Mouse (Mus musculus): Measurements from ENCODE around the gene Parp4. TPM values are rescaled to one million over a fixed set of nuclear protein-coding genes. Genes with fewer than 3 reads are reported as not detected.

Gene Parp4
- polyA plus RNA-seq, 1 experiment from 2014 or later, result 7.2 TPM

- Histone ChIP-seq H3K4me1 (replicated peaks; ENCODE audit: control insufficient read depth, insufficient read depth) (no peaks in the 10 kb centered on the region), H3K27me3 (ENCODE audit: control insufficient read depth, insufficient read depth, low read length) (no peaks in the 10 kb centered on the region), H3K4me3 (ENCODE audit: low read depth, low read length) (no peak overlapping the region), H3K27ac (replicated peaks) (no peak overlapping the region), H3K4me2 (replicated peaks; ENCODE audit: low read depth) (no peak overlapping the region), H3K36me3 (ENCODE audit: control insufficient read depth, insufficient read depth, low read length) (peaks cover 24% of the 10 kb centered on the region), H3K9me3 (ENCODE audit: control insufficient read depth, low read length) (no peaks in the 10 kb centered on the region), H3K9ac (ENCODE audit: low read length) (no peak overlapping the region)
- 71% methylated on average over 1 of the region's 1 CpGs for WGBS
- no peak for DNase-seq (ENCODE audit: low spot score)
- TF ChIP-seq CTCF (IDR thresholded peaks at IDR 0.05; ENCODE audit: low read depth) (no peak), EP300 (optimal IDR thresholded peaks at IDR 0.05) (no peak)
- no peak for ATAC-seq (ENCODE audit: low FRiP score, low TSS enrichment)
These were observed 113.7 kb downstream of the Parp4 start for GRCm38 (mm10) chr14:56689116-56689515.

- WGBS, result 74% methylated on average over 1 of the region's 1 CpGs
- Histone ChIP-seq H3K4me2 (replicated peaks; ENCODE audit: low read depth) (no peak overlapping the region), H3K9ac (ENCODE audit: low read length) (no peak overlapping the region), H3K4me3 (ENCODE audit: low read depth, low read length) (no peak overlapping the region), H3K27me3 (ENCODE audit: control insufficient read depth, insufficient read depth, low read length) (no peaks in the 10 kb centered on the region), H3K36me3 (ENCODE audit: control insufficient read depth, insufficient read depth, low read length) (peaks cover 21% of the 10 kb centered on the region), H3K27ac (replicated peaks) (no peak overlapping the region), H3K4me1 (replicated peaks; ENCODE audit: control insufficient read depth, insufficient read depth) (no peaks in the 10 kb centered on the region), H3K9me3 (ENCODE audit: control insufficient read depth, low read length) (no peaks in the 10 kb centered on the region)
- ATAC-seq (ENCODE audit: low FRiP score, low TSS enrichment), result no peak
- no peak for DNase-seq (ENCODE audit: low spot score)
- no peak for TF ChIP-seq CTCF (IDR thresholded peaks at IDR 0.05; ENCODE audit: low read depth)
- TF ChIP-seq EP300 (optimal IDR thresholded peaks at IDR 0.05), result no peak
These were observed 114.3 kb downstream of the Parp4 start for GRCm38 (mm10) chr14:56689766-56690165.

- H3K4me1 ChIP-seq (replicated peaks; ENCODE audit: control insufficient read depth, insufficient read depth), result no peaks in the 10 kb centered on the region
- no peaks in the 10 kb centered on the region for H3K9me3 ChIP-seq (ENCODE audit: control insufficient read depth, low read length)
- TF ChIP-seq EP300 (optimal IDR thresholded peaks at IDR 0.05), result no peak
- TF ChIP-seq CTCF (IDR thresholded peaks at IDR 0.05; ENCODE audit: low read depth), result no peak
- H3K4me3 ChIP-seq (ENCODE audit: low read depth, low read length), result no peak overlapping the region
- H3K4me2 ChIP-seq (replicated peaks; ENCODE audit: low read depth), result no peak overlapping the region
- no peaks in the 10 kb centered on the region for H3K27me3 ChIP-seq (ENCODE audit: control insufficient read depth, insufficient read depth, low read length)
- peaks cover 10% of the 10 kb centered on the region; the same call in 1 of the 2 replicates for H3K36me3 ChIP-seq (ENCODE audit: control insufficient read depth, insufficient read depth, low read length)
- ATAC-seq (ENCODE audit: low FRiP score, low TSS enrichment) (no peak), DNase-seq (ENCODE audit: low spot score) (no peak)
- H3K9ac ChIP-seq (ENCODE audit: low read length), result no peak overlapping the region
- WGBS, result 78% methylated on average over 3 of the region's 3 CpGs
- H3K27ac ChIP-seq (replicated peaks), result no peak overlapping the region
These were observed 120.1 kb downstream of the Parp4 start for GRCm38 (mm10) chr14:56695495-56695894.

- Histone ChIP-seq H3K9me3 (ENCODE audit: control insufficient read depth, low read length) (no peaks in the 10 kb centered on the region), H3K36me3 (ENCODE audit: control insufficient read depth, insufficient read depth, low read length) (peaks cover 10% of the 10 kb centered on the region; the same call in 1 of the 2 replicates), H3K9ac (ENCODE audit: low read length) (no peak overlapping the region), H3K27me3 (ENCODE audit: control insufficient read depth, insufficient read depth, low read length) (no peaks in the 10 kb centered on the region), H3K27ac (replicated peaks) (no peak overlapping the region), H3K4me1 (replicated peaks; ENCODE audit: control insufficient read depth, insufficient read depth) (no peaks in the 10 kb centered on the region), H3K4me2 (replicated peaks; ENCODE audit: low read depth) (no peak overlapping the region), H3K4me3 (ENCODE audit: low read depth, low read length) (no peak overlapping the region)
- DNase-seq (ENCODE audit: low spot score), result no peak
- ATAC-seq (ENCODE audit: low FRiP score, low TSS enrichment), result no peak
- no peak for TF ChIP-seq EP300 (optimal IDR thresholded peaks at IDR 0.05)
- TF ChIP-seq CTCF (IDR thresholded peaks at IDR 0.05; ENCODE audit: low read depth), result no peak
- 76% methylated on average over 5 of the region's 5 CpGs for WGBS
These were observed 122.4 kb downstream of the Parp4 start for GRCm38 (mm10) chr14:56697836-56698235.

- no peak overlapping the region for H3K4me2 ChIP-seq (replicated peaks; ENCODE audit: low read depth)
- H3K4me3 ChIP-seq (ENCODE audit: low read depth, low read length), result no peak overlapping the region
- no peaks in the 10 kb centered on the region for H3K36me3 ChIP-seq (ENCODE audit: control insufficient read depth, insufficient read depth, low read length)
- no peak for ATAC-seq (ENCODE audit: low FRiP score, low TSS enrichment)
- no peaks in the 10 kb centered on the region for H3K27me3 ChIP-seq (ENCODE audit: control insufficient read depth, insufficient read depth, low read length)
- no peaks in the 10 kb centered on the region for H3K9me3 ChIP-seq (ENCODE audit: control insufficient read depth, low read length)
- no peak for TF ChIP-seq EP300 (optimal IDR thresholded peaks at IDR 0.05)
- no peak for TF ChIP-seq CTCF (IDR thresholded peaks at IDR 0.05; ENCODE audit: low read depth)
- 85% methylated on average over 4 of the region's 4 CpGs for WGBS
- DNase-seq (ENCODE audit: low spot score), result no peak
- H3K27ac ChIP-seq (replicated peaks), result no peak overlapping the region
- no peaks in the 10 kb centered on the region for H3K4me1 ChIP-seq (replicated peaks; ENCODE audit: control insufficient read depth, insufficient read depth)
- no peak overlapping the region for H3K9ac ChIP-seq (ENCODE audit: low read length)
These were observed 127.2 kb downstream of the Parp4 start for GRCm38 (mm10) chr14:56702644-56703043.

- Histone ChIP-seq H3K9ac (ENCODE audit: low read length) (no peak overlapping the region), H3K4me2 (replicated peaks; ENCODE audit: low read depth) (no peak overlapping the region), H3K27ac (replicated peaks) (no peak overlapping the region), H3K9me3 (ENCODE audit: control insufficient read depth, low read length) (no peaks in the 10 kb centered on the region), H3K27me3 (ENCODE audit: control insufficient read depth, insufficient read depth, low read length) (no peaks in the 10 kb centered on the region), H3K4me3 (ENCODE audit: low read depth, low read length) (no peak overlapping the region), H3K36me3 (ENCODE audit: control insufficient read depth, insufficient read depth, low read length) (no peaks in the 10 kb centered on the region), H3K4me1 (replicated peaks; ENCODE audit: control insufficient read depth, insufficient read depth) (no peaks in the 10 kb centered on the region)
- TF ChIP-seq CTCF (IDR thresholded peaks at IDR 0.05; ENCODE audit: low read depth) (no peak), EP300 (optimal IDR thresholded peaks at IDR 0.05) (no peak)
- no peak for DNase-seq (ENCODE audit: low spot score)
- WGBS, result 49% methylated on average over 4 of the region's 4 CpGs
- ATAC-seq (ENCODE audit: low FRiP score, low TSS enrichment), result no peak
These were observed 130.3 kb downstream of the Parp4 start for GRCm38 (mm10) chr14:56705687-56706086.

Other genes starting within 250 kb of the Parp4 start
- 0.05 and 0.28 TPM in 2 replicates for gene Atp12a, start 210.6 kb upstream of the Parp4 start, polyA plus RNA-seq (2015; fragmentation: Nextera tagmentation; extraction: Ambion mirVana)
- gene Rnf17, start 173.0 kb upstream of the Parp4 start, polyA plus RNA-seq (2015; fragmentation: Nextera tagmentation; extraction: Ambion mirVana), result 0.40 and 0.67 TPM in 2 replicates
- 1.9 and 2.2 TPM in 2 replicates for gene Cenpj, start 194 bp upstream of the Parp4 start, polyA plus RNA-seq (2015; fragmentation: Nextera tagmentation; extraction: Ambion mirVana)
- 15.7 and 17.7 TPM in 2 replicates for gene Mphosph8, start 92.6 kb downstream of the Parp4 start, polyA plus RNA-seq (2015; fragmentation: Nextera tagmentation; extraction: Ambion mirVana)
- gene Pspc1, start 202.7 kb downstream of the Parp4 start, polyA plus RNA-seq (2015; fragmentation: Nextera tagmentation; extraction: Ambion mirVana), result 11.3 and 11.8 TPM in 2 replicates
- gene Zmym5, start 236.1 kb downstream of the Parp4 start, polyA plus RNA-seq (2015; fragmentation: Nextera tagmentation; extraction: Ambion mirVana), result 14.9 and 16.0 TPM in 2 replicates

Measured in stomach, postnatal 0 days (tissue).